Mouse (Mus musculus) myocyte (in vitro differentiated cells): Measurements from ENCODE around the gene Cdh15. TPM values are rescaled to one million over a fixed set of nuclear protein-coding genes. Genes with fewer than 3 reads are reported as not detected.
A peak's percentile ranks its signal among the peaks of the same experiment; 100 is the strongest.

Source experiments
- H3K27me3 ChIP-seq: one replicate; pipeline ENCODE4 v1.6.1; 2011; ENCODE audit not compliant: control insufficient read depth, insufficient read depth, insufficient read length
- H3K36me3 ChIP-seq: one replicate; pipeline ENCODE4 v1.6.1; 2011; ENCODE audit not compliant: control insufficient read depth, insufficient read depth
- H3K4me2 ChIP-seq: one replicate; pipeline ENCODE4 v1.6.1; 2011; ENCODE audit warnings: low read depth, control low read depth
- H3K4me3 ChIP-seq: one replicate; pipeline ENCODE4 v1.5.1; 2011; ENCODE audit warnings: mild to moderate bottlenecking, control low read depth, moderate library complexity
- H3K79me2 ChIP-seq: one replicate; pipeline ENCODE4 v1.6.1; 2011; ENCODE audit not compliant: control insufficient read depth, insufficient read depth
- H3ac ChIP-seq: one replicate; pipeline ENCODE4 v1.6.1; 2011; ENCODE audit not compliant: control insufficient read depth, insufficient read length
- CEBPB ChIP-seq: IDR thresholded peaks from 2 replicates; pipeline ENCODE4 v1.6.1; 2011; ENCODE audit warnings: mild to moderate bottlenecking, moderate library complexity; ENCODE audit not compliant: poor library complexity, insufficient read depth, severe bottlenecking
- E2F4 ChIP-seq: IDR thresholded peaks from one replicate; pipeline ENCODE4 v1.6.1; 2011; ENCODE audit warnings: mild to moderate bottlenecking, control low read depth, moderate library complexity; ENCODE audit not compliant: insufficient read depth
- MAX ChIP-seq: IDR thresholded peaks from one replicate; pipeline ENCODE4 v1.6.1; 2011; ENCODE audit warnings: low read depth, mild to moderate bottlenecking, control low read depth
- MYOD1 ChIP-seq, 3 experiments: IDR thresholded peaks; one replicate each; pipeline ENCODE4 v1.6.1; 2011; ENCODE audit warnings: control low read depth in 2 of 3, low read depth in 2 of 3, mild to moderate bottlenecking in 2 of 3, moderate library complexity in 1 of 3; ENCODE audit not compliant: insufficient read length in 2 of 3, control insufficient read depth in 1 of 3
- MYOG ChIP-seq, 3 experiments: IDR thresholded peaks; one replicate each; pipeline ENCODE4 v1.6.1; 2011; ENCODE audit warnings: control low read depth in 2 of 3, low read depth in 2 of 3, mild to moderate bottlenecking in 2 of 3; ENCODE audit not compliant: insufficient read length in 2 of 3, control insufficient read depth in 1 of 3, insufficient read depth in 1 of 3
- POLR2A ChIP-seq: IDR thresholded peaks from one replicate; pipeline ENCODE4 v1.6.1; 2011; ENCODE audit warnings: low read depth, mild to moderate bottlenecking, control low read depth, moderate library complexity; ENCODE audit not compliant: insufficient read length
- POLR2AphosphoS2 ChIP-seq: IDR thresholded peaks from one replicate; pipeline ENCODE4 v1.6.1; 2011; ENCODE audit warnings: low read depth, control low read depth; ENCODE audit not compliant: insufficient read length
- REST ChIP-seq: IDR thresholded peaks from one replicate; pipeline ENCODE4 v1.6.1; 2011; ENCODE audit warnings: mild to moderate bottlenecking, control low read depth, moderate library complexity; ENCODE audit not compliant: insufficient read depth, insufficient read length
- SRF ChIP-seq: IDR thresholded peaks from one replicate; pipeline ENCODE4 v1.6.1; 2011; ENCODE audit warnings: low read depth; ENCODE audit not compliant: control insufficient read depth, insufficient read length
- TCF12 ChIP-seq: IDR thresholded peaks from one replicate; pipeline ENCODE4 v1.6.1; 2011; ENCODE audit warnings: mild to moderate bottlenecking, control low read depth; ENCODE audit not compliant: poor library complexity, insufficient read depth, severe bottlenecking
- TCF3 ChIP-seq: IDR thresholded peaks from one replicate; pipeline ENCODE4 v1.6.1; 2011; ENCODE audit warnings: low read depth, control low read depth; ENCODE audit not compliant: insufficient read length
- USF1 ChIP-seq: IDR thresholded peaks from one replicate; pipeline ENCODE4 v1.6.1; 2011; ENCODE audit warnings: low read depth, mild to moderate bottlenecking, control low read depth, moderate library complexity
- polyA plus RNA-seq: library from polyadenylated mRNA; unstranded; fragments of >200 nt; fragmentation: generic; extraction: Trizol; gene quantifications from one replicate; pipeline ENCODE4 v1.2.1, GENCODE M21; 2012; ENCODE audit warnings: missing spikeins

The Cdh15 gene
- polyA plus RNA-seq, 1 experiment: 401 TPM

GRCm38 (mm10) chr8:122867982-122868381 lies 20.2 kb downstream of the Cdh15 start:
- Histone ChIP-seq H3K27me3 (no peaks in the 10 kb centered on the region), H3K79me2 (no peaks in the 10 kb centered on the region), H3K36me3 (peaks cover 46% of the 10 kb centered on the region), H3K4me2 (no peak overlapping the region), H3K4me3 (no peak overlapping the region), H3ac (no peak overlapping the region)
- TF ChIP-seq MAX: no peak

- H3K27me3 ChIP-seq: no peaks in the 10 kb centered on the region
- TF ChIP-seq POLR2AphosphoS2 (peak; percentile 93), MAX (no peak), SRF (no peak), POLR2A (no peak), MYOG (IDR thresholded peaks at IDR 0.05; ENCODE audit: control insufficient read depth in 1 of 3, insufficient read depth in 1 of 3, insufficient read length in 2 of 3, low read depth in 2 of 3) (peak in 1 of 3 experiments; percentile 24), MYOD1 (IDR thresholded peaks at IDR 0.05; ENCODE audit: control insufficient read depth in 1 of 3, insufficient read length in 2 of 3, low read depth in 2 of 3) (no peak), USF1 (no peak)
- H3K36me3 ChIP-seq: peaks cover 23% of the 10 kb centered on the region
- H3K4me2 ChIP-seq: no peak overlapping the region
- no peak overlapping the region for H3K4me3 ChIP-seq
- no peaks in the 10 kb centered on the region for H3K79me2 ChIP-seq
- H3ac ChIP-seq: no peak overlapping the region
These were observed 22.7 kb downstream of the Cdh15 start for GRCm38 (mm10) chr8:122870377-122870863.

GRCm38 (mm10) chr8:122871663-122872062 lies 23.9 kb downstream of the Cdh15 start:
- H3K4me3 ChIP-seq: no peak overlapping the region
- no peak for TF ChIP-seq CEBPB
- no peak for TF ChIP-seq TCF3
- no peak for TF ChIP-seq REST
- no peak for TF ChIP-seq POLR2AphosphoS2
- TF ChIP-seq MYOG (IDR thresholded peaks at IDR 0.05; ENCODE audit: control insufficient read depth in 1 of 3, insufficient read depth in 1 of 3, insufficient read length in 2 of 3, low read depth in 2 of 3): no peak
- no peak for TF ChIP-seq SRF

GRCm38 (mm10) chr8:122873171-122873570 lies 25.4 kb downstream of the Cdh15 start:
- H3K4me3 ChIP-seq: no peak overlapping the region
- TF ChIP-seq E2F4 (no peak), POLR2A (no peak), MYOG (IDR thresholded peaks at IDR 0.05; ENCODE audit: control insufficient read depth in 1 of 3, insufficient read depth in 1 of 3, insufficient read length in 2 of 3, low read depth in 2 of 3) (no peak), REST (no peak), USF1 (no peak), CEBPB (no peak), MYOD1 (IDR thresholded peaks at IDR 0.05; ENCODE audit: control insufficient read depth in 1 of 3, insufficient read length in 2 of 3, low read depth in 2 of 3) (no peak)
- H3K27me3 ChIP-seq: no peaks in the 10 kb centered on the region
- H3K4me2 ChIP-seq: no peak overlapping the region
- no peak overlapping the region for H3ac ChIP-seq
- H3K79me2 ChIP-seq: no peaks in the 10 kb centered on the region
- peaks cover 4% of the 10 kb centered on the region for H3K36me3 ChIP-seq

More at GRCm38 (mm10) chr8:122871663-122872062, 23.9 kb downstream of the Cdh15 start:
- Histone ChIP-seq H3K27me3 (no peaks in the 10 kb centered on the region), H3K4me2 (no peak overlapping the region), H3K36me3 (peaks cover 18% of the 10 kb centered on the region), H3K79me2 (no peaks in the 10 kb centered on the region), H3ac (no peak overlapping the region)

- Histone ChIP-seq H3ac (no peak overlapping the region), H3K27me3 (no peaks in the 10 kb centered on the region), H3K4me3 (no peak overlapping the region), H3K4me2 (no peak overlapping the region), H3K79me2 (no peaks in the 10 kb centered on the region), H3K36me3 (no peaks in the 10 kb centered on the region)
- TF ChIP-seq POLR2A (no peak), CEBPB (no peak), MAX (no peak), TCF12 (no peak), MYOG (IDR thresholded peaks at IDR 0.05; ENCODE audit: control insufficient read depth in 1 of 3, insufficient read depth in 1 of 3, insufficient read length in 2 of 3, low read depth in 2 of 3) (no peak), SRF (no peak), POLR2AphosphoS2 (no peak), TCF3 (no peak)
These were observed 27.4 kb downstream of the Cdh15 start for GRCm38 (mm10) chr8:122875186-122875585.

GRCm38 (mm10) chr8:122878231-122878630 lies 30.5 kb downstream of the Cdh15 start:
- H3K27me3 ChIP-seq: no peaks in the 10 kb centered on the region
- TF ChIP-seq POLR2AphosphoS2 (peak; percentile 38), TCF3 (no peak)
- no peak overlapping the region for H3K4me2 ChIP-seq
- H3K4me3 ChIP-seq: no peak overlapping the region
- no peaks in the 10 kb centered on the region for H3K79me2 ChIP-seq
- no peak overlapping the region for H3ac ChIP-seq
- H3K36me3 ChIP-seq: peaks cover 8% of the 10 kb centered on the region
